Mouse (Mus musculus): ENCODE results near the gene Tbx10. TPM values are rescaled to one million over a fixed set of nuclear protein-coding genes. Genes with fewer than 3 reads are reported as not detected.

Tbx10 gene
- polyA plus RNA-seq (2014; fragmentation: Illumina TruSeq; extraction: RNeasy Lipid Tissue Mini Kit (QIAGEN cat#74804); ENCODE audit: low read depth, low replicate concordance) = not detected

DNA sequence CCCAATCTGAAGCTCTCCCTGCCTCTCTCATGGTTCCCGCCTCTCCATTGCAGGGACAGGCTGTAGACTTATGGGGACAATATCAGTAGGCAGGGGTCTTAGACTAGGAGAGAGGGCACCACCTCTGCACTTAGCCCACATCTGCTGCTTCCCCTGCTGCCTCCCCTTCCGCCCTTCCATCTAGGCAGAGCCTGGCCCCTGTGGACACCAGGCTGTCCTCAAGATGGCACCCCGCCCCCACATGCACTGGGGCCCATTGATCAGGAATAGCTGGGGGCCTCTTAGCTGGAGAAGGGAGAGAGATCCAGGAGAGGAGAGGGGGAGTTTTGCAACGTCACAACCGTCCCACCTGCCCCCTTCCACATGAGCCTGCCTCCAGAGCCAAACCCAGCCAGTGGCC is at the start of gene Tbx10:
Gene Tbx10 (plus strand): TSS at position 337 of the 400 bp plus-strand sequence.

DNA sequence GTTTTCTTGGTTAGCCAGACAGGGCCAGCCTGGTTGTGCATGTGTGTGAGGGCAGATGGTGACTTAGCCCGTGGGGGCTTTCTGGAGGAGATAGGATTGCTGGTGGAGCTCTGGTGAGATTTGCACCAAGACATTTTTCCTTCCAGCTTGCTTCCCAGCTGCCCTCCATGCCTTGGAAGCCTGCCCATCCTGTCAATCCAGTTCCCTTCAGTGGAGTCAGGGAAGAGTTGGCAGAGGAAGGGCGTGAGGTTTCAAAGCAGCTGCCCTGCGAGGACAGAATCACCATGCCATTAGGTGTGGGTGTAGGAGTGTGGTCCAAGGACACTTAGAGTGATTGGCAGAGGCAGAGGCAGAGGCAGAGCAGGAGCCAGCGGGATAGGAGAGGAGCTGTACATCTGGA is 34.1 kb upstream of the Tbx10 start, which contains the start of gene Aldh3b3:
Gene Aldh3b3 (plus strand): TSS at position 176 of the 400 bp plus-strand sequence.

DNA sequence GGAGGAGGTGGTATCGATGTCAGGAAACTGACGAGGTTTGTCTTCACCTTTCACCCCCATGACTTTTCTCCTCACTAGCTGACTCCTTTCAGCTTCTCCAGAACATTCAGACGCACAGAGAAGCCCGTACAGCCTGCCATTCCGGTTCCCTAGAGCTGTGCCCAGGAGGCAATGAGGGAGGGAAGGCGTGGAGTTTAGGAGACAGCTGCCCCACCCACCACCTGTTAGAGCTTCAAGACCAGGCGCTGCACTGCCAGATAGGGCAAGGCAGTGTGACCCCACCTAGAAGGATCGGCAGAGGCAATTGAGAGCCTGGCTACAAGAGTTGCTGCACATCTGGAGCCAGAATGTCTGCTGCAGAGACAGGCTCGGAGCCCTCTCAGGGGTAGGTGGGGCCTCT is 20.3 kb upstream of the Tbx10 start, which contains the start of gene Aldh3b2:
Gene Aldh3b2 (plus strand): TSS at position 100 of the 400 bp plus-strand sequence.

DNA sequence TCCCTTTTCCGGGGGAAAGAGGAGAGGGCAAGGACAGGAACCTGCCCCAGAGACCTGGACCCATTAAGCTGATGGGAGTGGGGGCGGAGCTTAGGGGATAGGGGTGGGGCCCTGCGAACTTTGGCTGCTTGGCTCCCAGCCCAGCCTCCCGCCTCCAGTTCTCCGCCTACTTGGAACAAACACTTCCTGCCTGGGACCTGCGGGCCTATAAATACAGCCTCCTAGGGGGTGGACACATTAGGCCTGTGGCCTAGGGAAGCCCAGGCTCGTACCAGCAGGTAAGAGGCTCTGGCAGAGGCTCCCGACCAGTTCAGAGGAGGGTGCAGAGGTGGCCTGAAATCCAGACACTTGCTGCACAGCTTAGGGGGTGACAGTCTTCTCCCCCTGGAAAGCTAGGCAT is 6.2 kb upstream of the Tbx10 start, which contains the start of gene Acy3:
Gene Acy3 (plus strand): TSS at position 237 of the 400 bp plus-strand sequence.

DNA sequence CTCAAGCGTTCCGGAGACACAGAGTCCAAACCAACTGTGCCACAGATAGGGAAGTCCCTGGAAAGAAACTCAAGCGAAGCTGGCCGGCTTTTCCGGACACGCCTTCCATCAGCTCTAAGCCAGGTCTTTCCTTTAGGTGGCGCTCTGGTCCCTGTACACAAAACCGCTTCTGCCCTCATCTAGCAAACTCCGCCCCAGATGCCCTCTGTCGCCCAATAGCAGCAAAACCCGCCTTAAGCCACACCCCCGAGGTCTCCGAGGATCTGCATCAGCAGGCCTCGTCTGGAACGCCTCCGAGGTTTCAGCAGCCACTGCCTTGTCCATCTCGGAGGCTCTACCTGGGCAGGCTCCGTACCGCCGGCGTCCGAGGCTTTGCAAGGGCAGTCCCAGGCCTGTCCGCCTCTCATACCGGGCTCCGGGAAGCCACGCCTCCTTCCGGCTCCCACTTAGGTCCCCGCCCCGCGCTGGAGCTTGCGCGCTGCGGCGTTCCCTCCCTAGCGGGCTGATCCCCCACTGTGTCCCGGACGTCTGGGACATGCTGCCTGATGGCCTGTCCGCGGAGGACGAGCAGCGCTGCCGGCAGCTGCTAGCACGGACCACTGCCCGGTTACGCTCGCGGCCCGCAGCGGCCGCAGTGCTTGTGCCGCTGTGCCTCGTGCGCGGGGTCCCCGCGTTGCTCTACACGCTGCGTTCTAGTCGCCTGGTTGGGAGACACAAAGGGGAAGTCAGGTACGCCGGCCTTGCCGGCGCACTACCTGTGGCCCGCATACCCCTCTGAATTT is 7.8 kb downstream of the Tbx10 start, which contains the start of the genes Nudt8 and Gm49405:
Gene Nudt8 (plus strand): TSS at position 462 of the 782 bp plus-strand sequence.
Gene Gm49405 (plus strand): TSS at position 508 of the 782 bp plus-strand sequence.

DNA sequence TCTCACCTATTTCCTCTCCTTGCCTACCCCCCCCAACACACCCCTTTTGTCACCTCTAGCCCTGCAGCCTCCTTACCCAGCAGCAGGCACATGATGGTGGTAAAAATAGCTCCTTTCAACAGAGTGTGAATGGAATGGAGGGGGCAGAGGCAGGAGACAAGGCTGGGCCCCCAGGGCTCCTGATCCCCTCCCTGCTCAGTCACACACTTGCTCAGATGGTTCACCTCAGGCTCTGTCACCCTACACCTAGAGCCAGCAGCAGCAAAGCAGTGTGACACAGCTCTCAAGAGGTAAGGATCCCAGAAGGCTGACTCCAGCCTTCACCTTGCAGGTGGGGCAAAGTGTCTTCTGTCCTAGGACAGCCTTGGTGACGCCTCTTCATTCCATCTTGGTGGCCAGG is 10.6 kb downstream of the Tbx10 start, which contains the start of gene Doc2g:
Gene Doc2g (plus strand): TSS at position 202 of the 400 bp plus-strand sequence.

DNA sequence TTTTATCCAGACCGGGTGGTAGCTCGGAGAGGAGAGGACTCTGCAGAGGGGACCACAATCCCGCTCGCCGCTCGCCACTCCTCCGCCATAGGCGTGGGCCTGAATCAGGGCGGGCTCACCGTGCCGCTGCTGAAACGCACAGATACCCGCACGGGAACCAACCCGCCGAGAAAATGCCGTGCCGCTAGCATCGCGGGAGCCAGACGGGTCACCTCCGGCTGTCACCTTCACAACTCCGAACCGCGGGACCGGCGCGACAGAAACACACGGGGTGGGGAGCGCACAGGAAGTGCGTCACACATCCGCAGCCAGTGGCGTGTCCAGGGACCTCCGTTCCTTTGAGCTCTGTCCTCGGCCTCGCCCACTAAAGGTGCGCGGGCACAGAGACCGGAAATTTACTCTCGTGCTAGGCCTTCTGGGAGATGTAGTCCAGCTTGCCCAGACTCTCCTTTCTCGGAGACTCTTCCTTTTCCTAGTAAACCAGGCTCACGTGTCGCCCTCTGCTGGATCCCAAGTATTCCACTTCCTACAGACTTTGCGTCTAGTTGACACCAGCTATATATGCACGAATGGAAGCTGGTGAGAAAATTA is 20.0 kb downstream of the Tbx10 start, which contains the start of gene Ndufv1:
Gene Ndufv1 (minus strand): TSS at position 375 of the 591 bp plus-strand sequence.

DNA sequence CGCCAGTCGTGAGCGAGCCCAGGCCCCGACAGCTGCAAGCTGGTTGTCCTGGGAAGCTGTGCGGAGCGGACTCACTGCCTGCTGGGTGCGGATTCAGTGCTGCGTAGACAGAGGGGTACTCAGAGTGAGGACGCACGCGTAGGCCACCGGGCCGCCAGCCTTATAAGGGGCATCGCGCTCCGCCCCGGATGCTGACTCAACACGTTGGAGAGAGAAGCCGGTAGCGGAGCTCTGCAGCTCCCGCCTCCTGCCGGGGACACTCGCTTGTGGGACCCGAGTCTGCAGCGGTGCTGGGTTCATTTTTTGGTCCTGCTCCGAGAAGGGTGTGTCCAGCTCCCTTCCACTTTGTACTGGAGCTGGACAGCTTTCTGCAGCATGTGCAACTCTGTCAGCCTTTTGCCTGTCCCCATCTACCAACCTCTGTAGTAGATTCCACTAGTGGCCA is 45.3 kb downstream of the Tbx10 start, which contains the start of gene Gstp1:
Gene Gstp1 (minus strand): TSS at position 198 of the 445 bp plus-strand sequence.

DNA sequence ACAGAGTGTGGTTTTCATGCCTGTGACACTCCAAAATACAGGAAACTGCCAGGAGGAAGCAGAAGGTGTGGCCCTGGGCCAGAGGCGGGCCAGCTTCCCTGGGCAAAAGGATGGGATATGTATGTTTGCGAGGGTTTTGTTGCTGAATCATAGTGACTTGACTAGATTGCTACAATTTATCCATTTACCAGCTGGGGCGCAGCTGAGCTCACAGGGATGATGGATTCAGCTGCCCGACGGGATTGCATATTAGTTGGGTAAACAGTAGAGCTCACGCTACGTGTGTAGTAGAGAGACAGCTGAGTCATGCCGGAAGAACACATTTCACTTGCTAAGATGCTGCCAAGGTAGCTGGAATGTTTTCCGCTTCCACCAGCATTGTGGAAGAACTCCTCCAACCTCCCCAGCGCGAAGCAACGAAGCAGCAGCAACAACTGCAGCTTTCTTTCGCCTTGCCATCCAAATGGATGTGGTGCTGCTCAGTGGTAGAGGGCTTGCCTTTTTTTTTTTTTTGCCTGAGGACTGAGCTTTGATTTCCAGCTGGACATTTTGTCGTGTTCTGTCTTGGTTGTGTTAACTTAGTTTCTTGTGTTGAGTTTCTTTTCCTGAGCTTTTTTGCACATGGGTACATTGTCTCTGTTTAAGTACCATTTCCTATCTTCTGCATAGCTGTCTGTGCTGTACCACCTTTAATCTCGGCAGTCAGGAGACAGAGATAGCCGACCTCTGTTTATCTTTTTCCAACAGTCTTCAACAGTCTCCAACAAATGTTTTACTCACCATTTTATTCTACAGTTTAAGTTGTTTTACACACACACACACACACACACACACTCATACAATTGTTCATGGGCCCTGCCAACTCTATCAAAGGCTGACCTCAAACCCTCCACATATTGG is 53.7 kb downstream of the Tbx10 start, which contains the start of gene Gstp2:
Gene Gstp2 (minus strand): TSS at position 58 of the 900 bp plus-strand sequence.

Other genes starting within 250 kb of the Tbx10 start
- 38.7 TPM for gene Kmt5b, start 225.3 kb upstream of the Tbx10 start, polyA plus RNA-seq (2014; fragmentation: Illumina TruSeq; extraction: RNeasy Lipid Tissue Mini Kit (QIAGEN cat#74804); ENCODE audit: low read depth, low replicate concordance)
- 87.4 TPM for gene Chka, start 141.0 kb upstream of the Tbx10 start, polyA plus RNA-seq (2014; fragmentation: Illumina TruSeq; extraction: RNeasy Lipid Tissue Mini Kit (QIAGEN cat#74804); ENCODE audit: low read depth, low replicate concordance)
- gene Tcirg1, start 85.6 kb upstream of the Tbx10 start, polyA plus RNA-seq (2014; fragmentation: Illumina TruSeq; extraction: RNeasy Lipid Tissue Mini Kit (QIAGEN cat#74804); ENCODE audit: low read depth, low replicate concordance) = 7.2 TPM
- 7.7 TPM for gene Ndufs8, start 80.0 kb upstream of the Tbx10 start, polyA plus RNA-seq (2014; fragmentation: Illumina TruSeq; extraction: RNeasy Lipid Tissue Mini Kit (QIAGEN cat#74804); ENCODE audit: low read depth, low replicate concordance)
- not detected for gene Aldh3b1, start 62.9 kb upstream of the Tbx10 start, polyA plus RNA-seq (2014; fragmentation: Illumina TruSeq; extraction: RNeasy Lipid Tissue Mini Kit (QIAGEN cat#74804); ENCODE audit: low read depth, low replicate concordance)
- gene Unc93b1, start 57.6 kb upstream of the Tbx10 start, polyA plus RNA-seq (2014; fragmentation: Illumina TruSeq; extraction: RNeasy Lipid Tissue Mini Kit (QIAGEN cat#74804); ENCODE audit: low read depth, low replicate concordance) = 3.1 TPM
- gene Aldh3b3, start 34.1 kb upstream of the Tbx10 start, polyA plus RNA-seq (2014; fragmentation: Illumina TruSeq; extraction: RNeasy Lipid Tissue Mini Kit (QIAGEN cat#74804); ENCODE audit: low read depth, low replicate concordance) = 0.64 TPM
- not detected for gene Aldh3b2, start 20.4 kb upstream of the Tbx10 start, polyA plus RNA-seq (2014; fragmentation: Illumina TruSeq; extraction: RNeasy Lipid Tissue Mini Kit (QIAGEN cat#74804); ENCODE audit: low read depth, low replicate concordance)
- gene Acy3, start 6.2 kb upstream of the Tbx10 start, polyA plus RNA-seq (2014; fragmentation: Illumina TruSeq; extraction: RNeasy Lipid Tissue Mini Kit (QIAGEN cat#74804); ENCODE audit: low read depth, low replicate concordance) = 15.3 TPM
- gene Nudt8, start 7.8 kb downstream of the Tbx10 start, polyA plus RNA-seq (2014; fragmentation: Illumina TruSeq; extraction: RNeasy Lipid Tissue Mini Kit (QIAGEN cat#74804); ENCODE audit: low read depth, low replicate concordance) = not detected
- 0.13 TPM for gene Gm49405, start 7.9 kb downstream of the Tbx10 start, polyA plus RNA-seq (2014; fragmentation: Illumina TruSeq; extraction: RNeasy Lipid Tissue Mini Kit (QIAGEN cat#74804); ENCODE audit: low read depth, low replicate concordance)
- not detected for gene Doc2g, start 10.6 kb downstream of the Tbx10 start, polyA plus RNA-seq (2014; fragmentation: Illumina TruSeq; extraction: RNeasy Lipid Tissue Mini Kit (QIAGEN cat#74804); ENCODE audit: low read depth, low replicate concordance)
- 25.4 TPM for gene Ndufv1, start 20.1 kb downstream of the Tbx10 start, polyA plus RNA-seq (2014; fragmentation: Illumina TruSeq; extraction: RNeasy Lipid Tissue Mini Kit (QIAGEN cat#74804); ENCODE audit: low read depth, low replicate concordance)
- 51.4 TPM for gene Gstp1, start 45.2 kb downstream of the Tbx10 start, polyA plus RNA-seq (2014; fragmentation: Illumina TruSeq; extraction: RNeasy Lipid Tissue Mini Kit (QIAGEN cat#74804); ENCODE audit: low read depth, low replicate concordance)
- 1.1 TPM for gene Gstp2, start 53.3 kb downstream of the Tbx10 start, polyA plus RNA-seq (2014; fragmentation: Illumina TruSeq; extraction: RNeasy Lipid Tissue Mini Kit (QIAGEN cat#74804); ENCODE audit: low read depth, low replicate concordance)
- 2.0 TPM for gene Gstp3, start 66.8 kb downstream of the Tbx10 start, polyA plus RNA-seq (2014; fragmentation: Illumina TruSeq; extraction: RNeasy Lipid Tissue Mini Kit (QIAGEN cat#74804); ENCODE audit: low read depth, low replicate concordance)
- not detected for gene Cabp2, start 88.8 kb downstream of the Tbx10 start, polyA plus RNA-seq (2014; fragmentation: Illumina TruSeq; extraction: RNeasy Lipid Tissue Mini Kit (QIAGEN cat#74804); ENCODE audit: low read depth, low replicate concordance)
- 1.9 TPM for gene Cdk2ap2, start 104.4 kb downstream of the Tbx10 start, polyA plus RNA-seq (2014; fragmentation: Illumina TruSeq; extraction: RNeasy Lipid Tissue Mini Kit (QIAGEN cat#74804); ENCODE audit: low read depth, low replicate concordance)
- gene Pitpnm1, start 107.2 kb downstream of the Tbx10 start, polyA plus RNA-seq (2014; fragmentation: Illumina TruSeq; extraction: RNeasy Lipid Tissue Mini Kit (QIAGEN cat#74804); ENCODE audit: low read depth, low replicate concordance) = 0.19 TPM
- 0.53 TPM for gene Aip, start 133.1 kb downstream of the Tbx10 start, polyA plus RNA-seq (2014; fragmentation: Illumina TruSeq; extraction: RNeasy Lipid Tissue Mini Kit (QIAGEN cat#74804); ENCODE audit: low read depth, low replicate concordance)
- gene Gpr152, start 147.0 kb downstream of the Tbx10 start, polyA plus RNA-seq (2014; fragmentation: Illumina TruSeq; extraction: RNeasy Lipid Tissue Mini Kit (QIAGEN cat#74804); ENCODE audit: low read depth, low replicate concordance) = not detected
- gene Cabp4, start 151.3 kb downstream of the Tbx10 start, polyA plus RNA-seq (2014; fragmentation: Illumina TruSeq; extraction: RNeasy Lipid Tissue Mini Kit (QIAGEN cat#74804); ENCODE audit: low read depth, low replicate concordance) = 0.26 TPM
- 19.7 TPM for gene Coro1b, start 155.9 kb downstream of the Tbx10 start, polyA plus RNA-seq (2014; fragmentation: Illumina TruSeq; extraction: RNeasy Lipid Tissue Mini Kit (QIAGEN cat#74804); ENCODE audit: low read depth, low replicate concordance)
- 2.3 TPM for gene Ptprcap, start 160.9 kb downstream of the Tbx10 start, polyA plus RNA-seq (2014; fragmentation: Illumina TruSeq; extraction: RNeasy Lipid Tissue Mini Kit (QIAGEN cat#74804); ENCODE audit: low read depth, low replicate concordance)
- 3.4 TPM for gene Rps6kb2, start 170.6 kb downstream of the Tbx10 start, polyA plus RNA-seq (2014; fragmentation: Illumina TruSeq; extraction: RNeasy Lipid Tissue Mini Kit (QIAGEN cat#74804); ENCODE audit: low read depth, low replicate concordance)
- gene Carns1, start 182.7 kb downstream of the Tbx10 start, polyA plus RNA-seq (2014; fragmentation: Illumina TruSeq; extraction: RNeasy Lipid Tissue Mini Kit (QIAGEN cat#74804); ENCODE audit: low read depth, low replicate concordance) = 0.64 TPM
- not detected for gene Tbc1d10c, start 198.5 kb downstream of the Tbx10 start, polyA plus RNA-seq (2014; fragmentation: Illumina TruSeq; extraction: RNeasy Lipid Tissue Mini Kit (QIAGEN cat#74804); ENCODE audit: low read depth, low replicate concordance)
- gene Ppp1ca, start 199.3 kb downstream of the Tbx10 start, polyA plus RNA-seq (2014; fragmentation: Illumina TruSeq; extraction: RNeasy Lipid Tissue Mini Kit (QIAGEN cat#74804); ENCODE audit: low read depth, low replicate concordance) = 76.1 TPM
- 1.6 TPM for gene Rad9a, start 208.9 kb downstream of the Tbx10 start, polyA plus RNA-seq (2014; fragmentation: Illumina TruSeq; extraction: RNeasy Lipid Tissue Mini Kit (QIAGEN cat#74804); ENCODE audit: low read depth, low replicate concordance)
- 0.56 TPM for gene Clcf1, start 221.5 kb downstream of the Tbx10 start, polyA plus RNA-seq (2014; fragmentation: Illumina TruSeq; extraction: RNeasy Lipid Tissue Mini Kit (QIAGEN cat#74804); ENCODE audit: low read depth, low replicate concordance)
- not detected for gene AC109138.7, start 221.6 kb downstream of the Tbx10 start, polyA plus RNA-seq (2014; fragmentation: Illumina TruSeq; extraction: RNeasy Lipid Tissue Mini Kit (QIAGEN cat#74804); ENCODE audit: low read depth, low replicate concordance)
- gene Pold4, start 239.1 kb downstream of the Tbx10 start, polyA plus RNA-seq (2014; fragmentation: Illumina TruSeq; extraction: RNeasy Lipid Tissue Mini Kit (QIAGEN cat#74804); ENCODE audit: low read depth, low replicate concordance) = 1.7 TPM